12 mouse cellular contexts compared by ENCODE assay signal in genomic region chr7:115967186-115967585, GRCm38 (mm10).
A peak's percentile ranks its signal among the peaks of the same experiment; 100 is the strongest.
DNase-seq lines count a peak whose midpoint lies in the region.
"Had no signal": no experiment of that assay in that cellular context is flagged by ENCODE, and none has a peak within 500 bp of the region (broad histone marks: within the 10 kb centered on the region; RNA-seq: fewer than 3 reads in every experiment).

No protein-coding gene starts in this region.

- peak; percentile 20 to 23 for DNase-seq in heart, adult 18-20 months
- DNase-seq in heart, postnatal 14 days, result no peak
- DNase-seq in 416B (ENCODE audit: low read depth) (peak; percentile 25), NIH3T3 (ENCODE audit: low read depth) (peak; percentile 1)
- DNase-seq in lung, postnatal 25 days (ENCODE audit: low spot score), result peak; percentile 8
- no peak for DNase-seq in spleen, postnatal 36 days (ENCODE audit: low spot score in 2 of 2)
- DNase-seq in urinary bladder, adult 2 months (ENCODE audit: low spot score), result no peak
- DNase-seq: cerebellum, adult 9-11 months; kidney, adult 18-20 months; kidney, postnatal 10 days; right cerebral cortex, postnatal 25 days; thymus, postnatal 25 days had no signal

- intact Hi-C loops in heart, postnatal 14 days (cut with DNase I), result no loop called here

Comparison
In these comparisons a context has a peak if more than half of its experiments do, and no peak if none do; other contexts are left out.
1. DNase-seq: peak in heart, adult 18-20 months (2 of 2), 416B (single experiment), NIH3T3 (single experiment) and lung, postnatal 25 days (single experiment); none in heart, postnatal 14 days (0 of 2), spleen, postnatal 36 days (0 of 2) and urinary bladder, adult 2 months (single experiment).